Mouse (Mus musculus): Measurements from ENCODE around the gene Fam161a.

GRCm38 (mm10) chr11:22981041-22981440 lies 26.3 kb upstream of the Fam161a start:
- TF ChIP-seq CTCF (IDR thresholded peaks at IDR 0.05; ENCODE audit: extremely low read depth, insufficient read depth, low read length) = no peak
- no peak for TF ChIP-seq POLR2A (IDR thresholded peaks at IDR 0.05; ENCODE audit: extremely low read depth, insufficient read depth, low read length)

Data from cortical plate, adult 2 months (tissue).